Mouse (Mus musculus) cortical plate, adult 2 months (tissue): ENCODE measurements around the gene Clmn.

Experiments
- CTCF ChIP-seq: fragments of 200-500 bp; IDR thresholded peaks from 2 replicates; pipeline ENCODE4 v1.5.1; 2011; ENCODE audit warnings: mild to moderate bottlenecking, control low read depth, low read length; ENCODE audit not compliant: insufficient read depth; ENCODE audit errors: extremely low read depth
- POLR2A ChIP-seq: fragments of 200-500 bp; IDR thresholded peaks from 2 replicates; pipeline ENCODE4 v1.6.1; 2011; ENCODE audit warnings: mild to moderate bottlenecking, low read length, control low read depth; ENCODE audit not compliant: insufficient read depth; ENCODE audit errors: extremely low read depth

DNA sequence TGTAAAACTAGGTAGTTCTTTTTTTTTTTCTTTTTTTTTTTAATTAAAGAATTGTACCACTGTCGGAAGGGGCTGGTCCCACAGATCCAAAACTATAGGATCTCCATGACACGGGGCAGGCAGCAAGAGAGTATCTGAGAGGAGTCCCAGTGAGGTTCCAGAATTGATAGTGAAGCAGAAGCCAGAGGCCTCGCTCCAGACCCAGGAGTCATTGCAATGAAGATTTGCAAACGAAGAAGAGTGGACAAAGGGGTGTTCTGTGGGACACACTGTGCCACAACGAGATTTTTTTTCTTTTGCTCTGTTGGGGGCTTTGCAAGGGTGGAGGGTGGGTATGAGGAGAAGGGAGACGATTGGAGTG, 40.0 kb downstream of the Clmn start:
- TF ChIP-seq POLR2A (no peak), CTCF (no peak)
